Mouse (Mus musculus) cerebellum, postnatal 36 days (tissue): ENCODE data around the gene Lrrc17.

ENCODE experiments used
- DNase-seq, 2 experiments: peaks; one replicate each; pipeline ENCODE4 v3.0.0; 2021 to 2022; ENCODE audit warnings: mixed read lengths in 2 of 2

The Lrrc17 gene

GRCm38 (mm10) chr5:21543409-21544201 lies at the start of gene Lrrc17:
TSS of gene Lrrc17 (plus strand) at chr5:21543559.
- no peak for DNase-seq

DNA sequence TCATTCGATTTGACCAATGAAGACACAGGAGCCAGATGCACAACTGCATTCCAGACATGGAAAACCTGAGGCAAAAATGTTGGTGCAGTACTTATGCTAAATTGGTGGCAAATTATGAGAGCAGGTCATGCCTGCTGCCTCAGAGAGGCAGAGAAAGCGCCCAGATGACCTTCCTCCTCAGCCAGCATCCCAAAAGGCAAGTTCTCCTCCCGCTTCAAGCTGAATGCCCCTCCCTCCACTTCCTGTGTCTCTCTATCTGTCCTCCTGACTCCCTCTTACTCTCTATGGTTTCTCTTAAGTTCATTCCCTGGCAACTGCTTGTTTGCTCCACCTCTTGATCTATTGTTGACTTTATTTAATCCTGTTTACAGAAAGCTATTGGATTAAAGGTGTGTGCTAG lies 48.6 kb upstream of the Lrrc17 start:
- no peak for DNase-seq

GRCm38 (mm10) chr5:21496321-21496720 lies 47.0 kb upstream of the Lrrc17 start:
- DNase-seq = no peak

DNA sequence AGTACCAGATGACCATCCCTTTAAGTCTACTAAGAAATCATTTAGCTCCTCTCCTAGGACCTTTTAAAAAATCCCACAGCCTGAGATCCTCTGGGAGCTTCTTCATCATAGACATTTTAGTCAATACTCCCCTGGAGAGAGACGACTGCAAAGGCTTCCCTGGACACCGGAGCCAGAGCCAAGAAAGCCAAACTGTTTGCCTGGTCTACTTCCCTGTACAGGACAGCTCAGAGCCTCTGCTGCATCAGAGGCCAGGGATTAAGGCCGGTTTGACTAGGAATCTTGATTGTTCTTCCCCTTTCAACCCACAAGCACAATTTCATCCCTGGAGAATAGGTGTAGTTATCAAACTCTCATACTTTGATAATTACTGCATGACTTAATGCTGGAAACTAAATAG lies 46.5 kb upstream of the Lrrc17 start:
- DNase-seq = no peak

DNA sequence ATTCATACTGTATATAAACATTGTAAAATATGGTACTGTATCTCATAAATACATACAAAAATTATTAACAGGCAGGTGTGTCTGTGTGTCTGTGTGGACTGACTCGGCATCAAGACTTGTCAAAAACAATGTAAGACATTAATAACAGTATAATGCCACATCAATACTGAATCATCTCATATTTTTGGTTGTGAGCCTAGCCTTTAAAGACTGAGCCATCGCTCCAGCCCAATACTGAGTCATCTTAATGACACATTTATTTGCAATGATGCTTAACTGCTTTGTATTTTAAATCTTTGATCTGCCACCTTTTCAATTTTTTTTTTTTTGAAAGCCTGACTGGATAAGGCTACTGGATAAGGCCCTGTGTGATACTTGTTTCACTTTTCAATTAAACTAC lies 44.9 kb upstream of the Lrrc17 start:
- DNase-seq = no peak

DNA sequence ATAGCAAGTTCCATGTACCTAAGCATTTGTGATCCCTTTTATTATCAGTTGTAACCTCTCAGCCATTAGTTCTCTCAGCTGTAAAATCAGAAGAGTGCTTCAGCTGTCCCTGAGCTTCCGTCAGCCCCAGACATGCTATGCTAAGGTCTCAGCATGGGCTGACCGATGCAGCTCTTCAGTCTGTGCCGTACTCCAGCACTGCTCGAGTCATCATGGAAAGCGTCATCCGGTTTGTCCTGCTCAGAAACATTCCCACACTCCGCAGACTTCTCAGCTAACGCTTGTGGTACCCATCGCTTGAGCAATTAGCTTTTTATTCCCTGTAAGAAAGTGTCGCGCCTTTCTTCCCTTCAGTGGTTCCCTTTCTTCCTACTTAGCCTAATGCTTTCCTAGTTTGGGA lies 44.4 kb upstream of the Lrrc17 start:
- no peak for DNase-seq

DNA sequence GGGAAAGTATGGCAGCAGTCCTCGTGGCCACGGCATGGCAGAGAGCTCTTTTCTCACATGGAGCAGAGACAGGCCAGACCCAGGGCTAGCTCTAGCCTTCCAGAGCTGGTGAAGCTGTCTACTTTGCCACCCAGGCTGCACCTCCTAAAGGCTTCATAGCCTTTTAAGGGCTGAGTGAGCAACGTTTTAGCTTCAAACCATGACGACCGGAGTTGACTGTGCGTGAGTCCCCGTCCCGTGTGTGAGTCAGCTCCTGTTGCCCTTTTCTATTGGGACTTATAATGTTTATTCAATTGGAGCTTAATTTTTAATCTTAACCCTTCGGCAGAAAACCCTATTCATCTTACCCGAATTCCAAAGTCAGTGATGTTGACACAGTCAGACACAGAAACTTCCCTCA lies 43.2 kb upstream of the Lrrc17 start:
- DNase-seq = no peak

DNA sequence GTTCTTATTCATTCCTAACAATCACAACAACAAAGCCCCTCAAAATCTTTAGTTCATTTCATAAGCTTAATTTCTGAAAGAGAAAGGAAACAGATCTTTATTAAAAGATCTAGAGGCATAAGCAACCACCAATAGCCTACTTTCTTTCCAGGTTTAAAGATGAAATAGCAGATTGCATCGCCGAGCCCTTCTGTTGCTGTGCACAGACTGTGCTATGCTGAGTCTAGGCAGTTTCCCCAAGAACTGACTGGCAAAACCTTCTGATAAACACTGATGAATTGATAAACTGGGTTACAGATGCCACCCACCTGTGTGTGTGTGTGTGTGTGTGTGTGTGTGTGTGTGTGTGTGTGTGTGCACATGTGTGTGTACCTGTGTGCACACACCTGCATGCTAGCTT lies 42.4 kb upstream of the Lrrc17 start:
- DNase-seq = no peak

- DNase-seq = no peak
Measured at GRCm38 (mm10) chr5:21502936-21503610, 40.3 kb upstream of the Lrrc17 start.

GRCm38 (mm10) chr5:21505159-21505558 lies 38.2 kb upstream of the Lrrc17 start:
- no peak for DNase-seq

DNA sequence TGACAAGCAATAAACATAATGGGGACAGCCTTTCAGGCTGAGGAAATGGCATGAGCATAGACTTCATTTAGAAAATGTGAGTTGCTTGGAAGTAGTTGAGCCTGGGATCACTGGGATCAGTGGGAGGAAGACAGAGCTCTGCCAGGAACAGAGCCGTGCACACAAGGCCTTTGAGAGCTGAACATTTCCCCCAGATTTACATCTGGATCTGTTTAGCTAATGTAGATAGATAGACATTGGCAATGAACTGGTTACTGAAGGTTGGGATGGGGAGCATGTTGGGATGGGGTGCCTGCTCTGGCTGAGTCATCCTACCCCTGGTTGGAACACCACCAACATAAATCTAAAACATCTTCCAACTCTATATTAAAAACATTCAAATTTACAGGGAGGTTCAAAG lies 36.5 kb upstream of the Lrrc17 start:
- no peak for DNase-seq

DNA sequence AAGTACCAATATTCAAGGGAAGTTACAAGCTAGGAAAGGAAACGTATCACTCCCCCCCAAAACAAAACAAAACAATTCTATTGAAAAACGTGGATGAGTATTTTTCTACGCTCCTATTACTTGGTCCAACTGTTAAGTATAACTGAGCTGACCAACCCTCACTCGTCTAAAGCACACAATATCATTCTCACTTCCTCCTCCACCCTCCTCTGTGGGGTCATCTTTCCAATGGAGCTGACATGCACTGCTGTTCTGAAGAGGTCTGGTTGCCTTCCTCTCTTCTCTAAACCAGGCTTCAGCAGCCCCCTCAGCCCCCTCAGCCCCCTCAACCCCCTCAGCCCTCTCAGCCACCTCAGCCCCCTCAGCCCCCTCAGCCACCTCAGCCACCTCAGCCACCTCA lies 33.6 kb upstream of the Lrrc17 start:
- no peak for DNase-seq

GRCm38 (mm10) chr5:21513363-21513762 lies 30.0 kb upstream of the Lrrc17 start:
- no peak for DNase-seq

DNA sequence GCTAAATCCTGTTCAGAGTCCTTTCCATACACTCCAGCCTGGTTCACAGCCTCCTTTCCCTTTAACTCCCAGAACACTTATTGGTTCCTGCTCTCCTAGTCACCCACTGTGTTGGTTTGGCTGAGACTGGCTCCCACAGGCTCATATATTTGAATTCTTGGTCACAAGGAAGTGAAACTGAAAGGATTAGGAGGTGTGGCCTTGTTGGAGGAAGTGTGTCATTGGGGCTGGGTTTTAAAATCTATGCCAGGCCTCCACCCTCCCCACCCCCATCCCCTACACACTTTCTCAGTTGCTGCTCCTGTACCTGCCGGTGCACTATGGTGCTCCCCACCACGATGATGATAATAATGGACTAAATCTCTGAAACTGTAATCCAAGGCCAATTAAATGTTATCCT lies 25.8 kb upstream of the Lrrc17 start:
- DNase-seq = no peak

- no peak for DNase-seq
Measured at GRCm38 (mm10) chr5:21518207-21518606, 25.2 kb upstream of the Lrrc17 start.

GRCm38 (mm10) chr5:21519166-21519565 lies 24.2 kb upstream of the Lrrc17 start:
- DNase-seq = no peak

DNA sequence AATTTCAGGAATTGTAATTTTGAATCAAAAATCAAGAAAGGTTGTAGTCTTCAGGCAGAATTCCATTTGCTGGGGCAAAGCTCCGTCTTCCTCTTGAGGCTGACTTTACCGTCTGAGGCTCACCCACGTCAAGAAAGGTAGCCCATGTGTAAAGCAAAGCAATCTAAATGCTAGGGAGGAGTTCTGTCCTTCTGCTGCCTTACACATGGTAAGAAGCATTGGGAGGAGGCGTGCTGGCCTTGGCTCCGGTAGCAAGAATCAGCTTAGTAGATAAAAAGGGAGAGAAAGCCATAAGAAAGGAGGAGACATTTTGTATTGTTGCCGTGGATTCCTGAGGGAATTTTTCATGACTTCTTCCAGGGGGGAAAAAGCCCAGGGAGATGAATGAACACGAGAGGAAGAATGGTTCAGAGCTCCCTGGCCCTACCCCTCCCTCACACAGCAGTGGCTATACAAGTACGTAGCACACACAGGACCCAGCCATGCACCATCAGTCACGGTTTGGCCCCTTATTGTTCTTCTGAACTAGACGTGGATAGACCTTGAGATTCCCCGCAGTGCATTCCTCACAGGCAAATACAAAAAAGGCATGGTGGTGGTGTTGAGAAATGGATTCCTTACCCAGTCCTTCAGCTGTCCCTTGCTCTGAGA lies 16.4 kb upstream of the Lrrc17 start:
- no peak for DNase-seq

- no peak for DNase-seq
Measured at GRCm38 (mm10) chr5:21527488-21527911, 15.9 kb upstream of the Lrrc17 start.

GRCm38 (mm10) chr5:21528068-21528842 lies 15.1 kb upstream of the Lrrc17 start:
- no peak for DNase-seq

DNA sequence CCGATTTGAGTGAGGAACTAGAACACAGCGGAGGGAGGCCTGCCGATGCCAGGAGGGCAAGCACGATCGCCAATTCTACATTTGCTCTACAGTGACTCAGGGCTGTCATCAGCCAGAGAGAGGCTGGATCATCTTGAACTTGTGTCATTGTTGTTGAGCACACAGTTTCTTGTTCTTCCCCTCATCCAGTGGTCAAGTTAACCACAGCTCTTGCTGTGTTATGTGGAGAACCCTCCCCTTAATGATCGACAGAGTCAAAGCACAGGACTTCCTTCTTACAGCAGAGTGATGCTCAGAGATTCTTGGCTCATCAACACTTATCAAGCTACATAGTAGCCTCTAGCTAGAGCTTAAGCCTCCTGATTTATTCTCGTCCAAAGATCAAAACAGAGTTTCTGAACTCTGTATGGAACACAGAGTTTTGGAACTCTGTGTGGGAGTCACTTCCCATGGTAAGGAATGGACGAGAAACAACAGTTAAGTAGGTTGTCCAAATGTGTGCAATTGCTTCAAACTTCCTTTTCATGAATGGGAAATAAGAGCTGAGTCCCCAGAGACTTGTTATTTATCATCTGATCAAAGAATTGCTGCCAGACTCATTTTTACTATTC lies 14.1 kb upstream of the Lrrc17 start:
- no peak for DNase-seq

GRCm38 (mm10) chr5:21532126-21532525 lies 11.2 kb upstream of the Lrrc17 start:
- no peak for DNase-seq

- no peak for DNase-seq
Measured at GRCm38 (mm10) chr5:21532921-21533320, 10.4 kb upstream of the Lrrc17 start.

DNA sequence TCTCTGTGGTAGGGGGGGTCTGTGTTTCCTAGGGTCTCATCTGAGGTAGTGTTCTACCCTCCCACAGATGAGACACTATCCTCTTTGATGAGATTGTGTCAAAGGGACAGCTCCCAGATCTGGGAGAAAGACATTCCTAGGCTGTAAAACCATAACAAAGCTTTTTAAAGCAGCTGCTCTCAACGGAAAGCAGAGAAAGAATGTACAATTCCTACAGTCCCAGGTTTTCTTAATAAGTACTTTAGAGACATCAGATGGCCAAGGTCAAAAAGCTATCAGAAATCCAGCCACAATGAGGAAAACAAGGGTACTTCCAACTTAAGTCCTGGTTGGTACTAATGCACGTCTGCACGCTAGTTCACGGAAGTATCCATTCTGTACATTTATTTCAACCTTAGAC lies 1.1 kb upstream of the Lrrc17 start:
- no peak for DNase-seq
